Mouse (Mus musculus) T-helper 2 cell (primary cell): ENCODE measurements around the gene Nit1.

Experiments used
- in situ Hi-C: fragments of 300-600 bp; cut with MboI, MseI; formaldehyde crosslinking; loops from one replicate; pipeline ENCODE4 v1.15.1; 2025; ENCODE audit warnings: high pct_unique_total_duplicates

Nit1 gene

GRCm38 (mm10) chr1:171294298-171295062 is 51.0 kb downstream of the Nit1 start, which contains the start of gene Ufc1:
TSS of gene Ufc1 (minus strand) at chr1:171295024.
- in situ Hi-C loops, result no loop called here

- in situ Hi-C loops, result no loop called here
Measured at GRCm38 (mm10) chr1:171293906-171294297, 51.5 kb downstream of the Nit1 start.

GRCm38 (mm10) chr1:171293351-171293750 is 52.1 kb downstream of the Nit1 start:
- in situ Hi-C loops, result no loop called here

GRCm38 (mm10) chr1:171288328-171288727 is 57.1 kb downstream of the Nit1 start:
- in situ Hi-C loops, result no loop called here
